Mouse (Mus musculus) splenic B cell, adult 2 months (primary cell): ENCODE measurements at regions not wholly inside any gene's neighbourhood (a gene's known extent, or its start where the extent isn't known, plus 50 kb on each side); places are given as distances from the start of the nearest gene placed in this dataset.

Experiments used
- DNase-seq: peaks from one replicate; pipeline ENCODE4 v3.0.0-alpha.2; 2011; ENCODE audit warnings: low read depth, low spot score
- H3K27me3 ChIP-seq: 2 replicates; pipeline ENCODE4 v1.6.1; 2012; ENCODE audit warnings: mild to moderate bottlenecking, low read length, moderate library complexity, mixed read lengths; ENCODE audit not compliant: control insufficient read depth, poor library complexity, insufficient read depth, severe bottlenecking
- H3K36me3 ChIP-seq: 2 replicates; pipeline ENCODE4 v1.6.1; 2012; ENCODE audit warnings: mild to moderate bottlenecking, low read length, moderate library complexity, mixed read lengths; ENCODE audit not compliant: control insufficient read depth, poor library complexity, insufficient read depth, severe bottlenecking

DNA sequence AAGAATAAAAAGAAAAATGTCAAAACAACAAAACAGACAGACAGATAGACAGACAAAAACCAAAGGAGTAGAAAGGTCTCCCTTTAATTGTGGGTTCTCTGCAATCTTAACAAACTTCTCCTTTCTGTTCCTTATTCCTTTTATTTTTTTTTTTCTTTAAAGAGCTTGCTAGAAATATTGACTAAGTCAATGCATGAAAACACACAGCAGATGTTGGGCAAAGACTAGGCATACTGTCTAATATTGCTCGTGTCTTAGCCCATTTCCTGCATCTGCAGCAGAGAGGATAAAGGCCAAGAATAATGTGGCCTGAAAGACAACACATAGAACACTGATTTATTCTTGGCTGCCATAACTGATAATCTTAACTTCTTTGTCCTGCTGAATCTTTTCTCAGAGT is 295.6 kb downstream of the Kctd12 start:
- no peak for DNase-seq
- Histone ChIP-seq H3K36me3 (no peaks in the 10 kb centered on the region), H3K27me3 (no peaks in the 10 kb centered on the region)

GRCm38 (mm10) chr14:102676582-102676981 is 305.9 kb downstream of the Kctd12 start:
- Histone ChIP-seq H3K27me3 (no peaks in the 10 kb centered on the region), H3K36me3 (no peaks in the 10 kb centered on the region)
- no peak for DNase-seq

- no peaks in the 10 kb centered on the region for H3K36me3 ChIP-seq
- DNase-seq = no peak
These were observed 307.8 kb downstream of the Kctd12 start for GRCm38 (mm10) chr14:102674635-102675034.

DNA sequence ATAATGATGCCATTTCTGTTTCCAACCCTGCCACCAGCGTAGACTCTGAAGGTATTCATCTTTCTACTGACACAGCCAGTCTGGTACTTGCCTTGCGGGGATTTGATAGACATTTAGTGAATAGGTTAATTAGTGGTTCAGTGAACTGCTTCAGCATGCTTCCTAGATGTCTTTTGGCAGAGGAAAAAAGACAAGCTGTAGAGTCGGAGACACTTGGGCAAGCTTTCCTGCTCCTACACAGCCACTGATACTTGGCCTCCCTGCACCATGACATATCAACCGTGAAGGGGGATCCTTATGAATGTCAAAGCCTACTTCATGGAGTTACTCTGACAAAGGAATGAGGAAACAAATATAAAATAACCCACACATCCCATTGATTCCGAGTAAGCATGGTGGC is 308.7 kb downstream of the Kctd12 start:
- Histone ChIP-seq H3K27me3 (no peaks in the 10 kb centered on the region), H3K36me3 (no peaks in the 10 kb centered on the region)
- DNase-seq = no peak

More at GRCm38 (mm10) chr14:102674635-102675034, 307.8 kb downstream of the Kctd12 start:
- H3K27me3 ChIP-seq = no peaks in the 10 kb centered on the region

GRCm38 (mm10) chr14:102663240-102663639 is 319.2 kb downstream of the Kctd12 start:
- Histone ChIP-seq H3K36me3 (no peaks in the 10 kb centered on the region), H3K27me3 (no peaks in the 10 kb centered on the region)
- DNase-seq = no peak

DNA sequence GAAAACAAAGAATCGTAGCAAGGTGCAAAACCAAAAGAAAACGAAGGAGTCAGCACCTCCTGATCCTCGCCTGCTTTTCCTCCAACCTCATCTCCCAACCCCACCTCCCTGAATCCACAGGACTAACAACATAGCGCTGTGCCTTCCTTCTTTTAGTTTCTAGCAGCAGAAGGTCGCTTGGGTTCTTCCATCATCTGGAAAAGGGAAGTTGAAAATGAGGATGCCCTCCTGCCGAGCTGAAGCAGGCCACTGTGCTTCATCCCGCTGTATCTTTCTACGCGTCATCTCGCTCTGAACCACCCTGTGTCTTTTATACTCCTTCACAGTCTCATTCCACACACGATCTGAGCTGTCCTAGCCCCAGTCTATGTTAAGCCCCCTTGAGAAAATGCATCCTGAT is 322.1 kb downstream of the Kctd12 start:
- DNase-seq = no peak
- Histone ChIP-seq H3K27me3 (no peaks in the 10 kb centered on the region), H3K36me3 (no peaks in the 10 kb centered on the region)

DNA sequence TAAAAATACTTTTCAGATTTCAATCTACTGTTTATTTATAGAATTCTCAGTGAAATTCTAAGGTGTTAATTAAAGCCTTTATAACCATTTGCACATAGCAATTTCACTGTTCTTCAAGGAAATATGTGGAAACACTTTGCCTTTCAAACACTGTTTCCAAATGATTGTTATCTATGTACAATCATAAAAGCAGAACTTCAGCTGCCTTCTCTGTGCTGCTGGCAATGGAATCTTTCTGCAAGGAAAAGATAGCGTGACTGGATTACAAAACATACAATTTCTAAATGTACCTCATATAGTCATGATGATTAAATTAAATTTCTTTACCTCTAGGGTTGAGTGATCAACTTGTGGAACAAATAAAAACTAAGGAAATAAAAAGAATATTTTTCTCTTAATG is 326.2 kb downstream of the Kctd12 start:
- DNase-seq = no peak
- Histone ChIP-seq H3K27me3 (no peaks in the 10 kb centered on the region), H3K36me3 (no peaks in the 10 kb centered on the region)

GRCm38 (mm10) chr14:102629601-102630000 is 352.8 kb downstream of the Kctd12 start:
- no peaks in the 10 kb centered on the region for H3K27me3 ChIP-seq
- H3K36me3 ChIP-seq = no peaks in the 10 kb centered on the region
- no peak for DNase-seq

DNA sequence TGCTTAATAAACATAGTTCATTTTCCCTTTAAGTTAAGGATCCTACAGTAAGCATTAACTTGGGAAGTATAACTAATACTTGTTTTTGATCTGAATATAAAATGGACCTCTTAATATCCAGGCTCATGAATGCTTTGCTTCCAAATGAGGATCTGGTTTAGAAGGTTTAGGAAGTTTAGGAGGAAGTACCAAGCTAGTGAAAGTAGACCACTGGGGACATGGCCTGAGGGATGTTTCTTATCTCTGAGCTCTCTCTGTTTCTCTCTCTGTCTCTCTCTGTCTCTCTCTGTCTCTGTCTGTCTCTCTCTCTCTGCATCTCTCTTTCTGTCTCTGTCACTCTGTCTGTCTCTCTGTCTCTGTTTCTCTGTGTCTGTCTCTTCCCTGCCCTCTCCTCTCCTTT is 360.9 kb downstream of the Kctd12 start:
- Histone ChIP-seq H3K36me3 (no peaks in the 10 kb centered on the region), H3K27me3 (no peaks in the 10 kb centered on the region)
- no peak for DNase-seq

DNA sequence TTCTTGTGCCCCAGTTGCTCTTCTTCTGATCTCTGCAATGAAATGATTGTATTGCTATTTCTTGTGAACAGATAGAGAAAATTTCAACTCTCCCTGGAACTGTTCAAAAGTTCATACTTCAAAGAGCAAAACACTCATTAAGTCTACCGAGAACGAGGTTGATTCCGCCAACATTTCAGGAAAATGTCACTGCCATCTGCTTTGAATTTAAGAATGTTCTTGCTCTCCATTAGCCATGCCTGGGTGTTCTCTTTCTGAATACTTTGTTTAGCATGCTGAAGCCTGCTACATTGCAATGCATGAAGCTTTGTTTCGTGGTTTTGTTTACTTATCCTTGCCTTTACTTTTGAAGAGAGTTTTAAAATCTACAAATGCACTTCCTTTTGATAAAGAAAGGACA is 363.4 kb downstream of the Kctd12 start:
- no peak for DNase-seq
- Histone ChIP-seq H3K36me3 (no peaks in the 10 kb centered on the region), H3K27me3 (no peaks in the 10 kb centered on the region)

GRCm38 (mm10) chr14:102615588-102616309 is 366.7 kb downstream of the Kctd12 start:
- no peaks in the 10 kb centered on the region for H3K27me3 ChIP-seq
- H3K36me3 ChIP-seq = no peaks in the 10 kb centered on the region
- DNase-seq = no peak

GRCm38 (mm10) chr14:102606055-102606454 is 376.4 kb downstream of the Kctd12 start:
- no peak for DNase-seq
- no peaks in the 10 kb centered on the region for H3K27me3 ChIP-seq
- no peaks in the 10 kb centered on the region for H3K36me3 ChIP-seq

DNA sequence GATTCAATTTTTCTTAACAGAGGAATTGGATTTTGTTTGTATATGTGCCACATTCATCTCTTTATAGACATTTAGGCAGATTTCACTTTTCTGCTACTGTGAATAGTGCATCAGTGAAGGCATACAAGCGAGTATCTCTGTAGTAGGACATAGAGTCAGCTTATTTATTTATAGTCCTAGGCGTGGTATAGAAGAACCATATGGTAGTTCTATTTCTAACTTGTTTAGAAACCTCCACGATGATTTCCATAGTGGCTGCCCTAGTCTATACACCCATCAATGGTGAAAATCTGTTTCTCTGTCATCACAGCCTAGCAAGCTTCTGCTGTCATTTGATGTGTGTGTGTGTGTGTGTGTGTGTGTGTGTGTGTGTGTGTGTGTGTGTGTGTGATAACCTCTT is 387.6 kb downstream of the Kctd12 start:
- no peaks in the 10 kb centered on the region for H3K27me3 ChIP-seq
- H3K36me3 ChIP-seq = no peaks in the 10 kb centered on the region
- no peak for DNase-seq

DNA sequence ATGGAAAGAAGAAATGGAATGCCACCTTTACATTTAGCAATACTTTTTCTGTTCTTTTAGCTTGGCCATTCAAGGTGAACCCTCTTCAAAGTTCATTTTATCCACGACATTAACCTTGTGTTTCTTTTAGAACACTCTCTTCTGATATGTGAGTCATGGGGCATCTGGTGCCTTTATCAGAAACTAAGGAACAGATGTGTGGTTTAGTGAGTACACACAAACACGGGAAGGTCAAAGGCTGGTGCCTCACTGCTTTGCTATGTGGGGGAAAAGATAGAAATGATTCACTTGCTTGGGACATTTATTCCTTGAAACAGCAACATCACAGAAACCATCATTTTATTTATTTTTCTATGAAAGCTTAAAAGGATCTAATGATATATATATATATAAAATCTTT is 428.7 kb downstream of the Kctd12 start:
- H3K27me3 ChIP-seq = no peaks in the 10 kb centered on the region
- no peak for DNase-seq
- H3K36me3 ChIP-seq = no peaks in the 10 kb centered on the region

DNA sequence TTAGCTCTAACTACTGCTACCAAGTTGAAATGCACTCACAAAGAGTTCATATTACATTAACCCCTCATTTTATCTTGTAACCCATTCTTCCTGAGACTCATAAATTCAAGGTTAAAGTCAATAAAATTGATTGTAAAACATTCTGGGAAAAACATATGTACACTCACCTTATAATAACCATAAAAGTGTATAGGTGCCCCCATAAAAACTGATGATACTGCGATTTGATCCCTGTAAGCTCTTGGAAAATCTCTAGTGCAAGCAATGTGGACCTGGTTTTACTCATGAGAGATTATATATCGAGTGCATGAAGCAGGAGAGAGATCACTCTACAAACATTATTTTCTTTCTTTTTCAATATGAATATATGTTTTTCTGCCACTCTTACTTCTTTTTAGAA is 429.8 kb downstream of the Kctd12 start:
- DNase-seq = no peak
- no peaks in the 10 kb centered on the region for H3K27me3 ChIP-seq
- no peaks in the 10 kb centered on the region for H3K36me3 ChIP-seq
